ENCODE assay signal across 20 mouse cellular contexts in genomic region chr9:86789186-86789585, GRCm38 (mm10). TPM values are rescaled to one million over a fixed set of nuclear protein-coding genes. Genes with fewer than 3 reads are reported as not detected.
A peak's percentile ranks its signal among the peaks of the same experiment; 100 is the strongest.
DNase-seq lines count a peak whose midpoint lies in the region; ATAC-seq and TF ChIP-seq lines count a peak whose summit lies in the region.
"Had no signal": no experiment of that assay in that cellular context is flagged by ENCODE, and none has a peak within 500 bp of the region (broad histone marks: within the 10 kb centered on the region; RNA-seq: fewer than 3 reads in every experiment).

No protein-coding gene starts in this region.

- 61% methylated on average over 6 of the region's 6 CpGs for WGBS in kidney, adult 2 months
- WGBS in kidney, embryonic 15.5 days = 79% methylated on average over 6 of the region's 6 CpGs

- ATAC-seq in kidney, embryonic 15.5 days (replicated peaks; ENCODE audit: low FRiP score) = no peak
- ATAC-seq: forebrain, embryonic 16.5 days; hindbrain, embryonic 16.5 days; inflammation-experienced regulatory T-cells, adult 6 months; intestine, postnatal 0 days had no signal

- no peaks in the 10 kb centered on the region for H3K27me3 ChIP-seq in kidney, adult 2 months (replicated peaks; ENCODE audit: control insufficient read depth, insufficient read depth, low read length)
- H3K27me3 ChIP-seq in kidney, embryonic 15.5 days = no peaks in the 10 kb centered on the region
- H3K27me3 ChIP-seq: forebrain, embryonic 12.5 days; heart, embryonic 13.5 days; hindbrain, embryonic 12.5 days had no signal

- H3K36me3 ChIP-seq in kidney, adult 2 months (ENCODE audit: control insufficient read depth, insufficient read depth, low read length) = no peaks in the 10 kb centered on the region
- H3K36me3 ChIP-seq in kidney, embryonic 15.5 days = no peaks in the 10 kb centered on the region
- H3K36me3 ChIP-seq: embryonic facial prominence, embryonic 12.5 days; forebrain, embryonic 12.5 days had no signal

- H3K4me2 ChIP-seq in kidney, embryonic 15.5 days = no peak overlapping the region
- H3K4me2 ChIP-seq: embryonic facial prominence, embryonic 12.5 days; forebrain, embryonic 12.5 days; heart, embryonic 13.5 days; hindbrain, embryonic 12.5 days had no signal

- TF ChIP-seq CTCF in kidney, adult 2 months (conservative IDR thresholded peaks at IDR 0.05; ENCODE audit: insufficient read depth, insufficient read length, low read depth, low read length) = no peak

- H3K9me3 ChIP-seq in kidney, embryonic 15.5 days (replicated peaks) = no peaks in the 10 kb centered on the region
- H3K9me3 ChIP-seq: embryonic facial prominence, embryonic 12.5 days; forebrain, embryonic 12.5 days; heart, embryonic 13.5 days; hindbrain, embryonic 12.5 days had no signal

- no peak overlapping the region for H3K27ac ChIP-seq in kidney, adult 2 months (ENCODE audit: insufficient read depth, low read depth, low read length)
- no peak overlapping the region for H3K27ac ChIP-seq in kidney, embryonic 15.5 days
- H3K27ac ChIP-seq: embryonic facial prominence, embryonic 12.5 days; forebrain, embryonic 12.5 days; gastrocnemius, adult 2 months; heart, embryonic 13.5 days; hindbrain, embryonic 12.5 days had no signal

- peak; percentile 27 for DNase-seq in adrenal gland, adult 8-10 months
- DNase-seq in adrenal gland, postnatal 25 days = no peak
- peak; percentile 19 for DNase-seq in kidney, adult 2 months
- peak; percentile 65 for DNase-seq in 3T3-L1 (ENCODE audit: low read depth, low spot score)
- peak; percentile 49 for DNase-seq in brain, adult 2 months (ENCODE audit: low read depth, low spot score)
- DNase-seq in embryo, embryonic 9.5 days (ENCODE audit: extremely low spot score) = no peak
- DNase-seq: cerebellum, postnatal 10 days; gastrocnemius, adult 2 months; gastrocnemius, postnatal 25 days; heart, postnatal 4 days had no signal

- no peak overlapping the region for H3K9ac ChIP-seq in kidney, embryonic 15.5 days
- H3K9ac ChIP-seq: embryonic facial prominence, embryonic 12.5 days; forebrain, embryonic 12.5 days; heart, embryonic 13.5 days; hindbrain, embryonic 12.5 days had no signal

- no peak for TF ChIP-seq POLR2A in kidney, adult 2 months (IDR thresholded peaks at IDR 0.05; ENCODE audit: low read depth, low read length)

- no peak overlapping the region for H3K4me3 ChIP-seq in kidney, adult 2 months (ENCODE audit: insufficient read depth, low read depth, low read length)
- H3K4me3 ChIP-seq in kidney, embryonic 15.5 days (replicated peaks) = no peak overlapping the region
- H3K4me3 ChIP-seq: embryonic facial prominence, embryonic 12.5 days; forebrain, embryonic 12.5 days; gastrocnemius, adult 2 months; heart, embryonic 13.5 days; hindbrain, embryonic 12.5 days had no signal

- H3K4me1 ChIP-seq in kidney, adult 2 months (ENCODE audit: control insufficient read depth, insufficient read depth, low read length) = no peaks in the 10 kb centered on the region
- H3K4me1 ChIP-seq in kidney, embryonic 15.5 days = no peaks in the 10 kb centered on the region
- H3K4me1 ChIP-seq: embryonic facial prominence, embryonic 12.5 days; forebrain, embryonic 12.5 days; hindbrain, embryonic 12.5 days had no signal

RNA-seq across cellular contexts. Expression of gene Prss35, which starts 45.7 kb away (rescaled TPM):
- 100 to 1,000 TPM; 111 to 703 (median 400) TPM for total RNA-seq in adrenal gland, adult 8-10 months (2022)
- 181 and 236 TPM in 2 replicates for total RNA-seq in adrenal gland, postnatal 25 days (2021)
- polyA plus RNA-seq in kidney, adult 2 months (2012; rRNA removed) = 0.20 and 0.87 TPM in 2 replicates
- 9.7 and 12.2 TPM in 2 replicates for polyA plus RNA-seq in kidney, embryonic 15.5 days (2015; fragmentation: Nextera tagmentation; extraction: Ambion mirVana)
- total RNA-seq: granulocyte monocyte progenitor cell, adult 5-6 weeks had no signal
- polyA plus RNA-seq: inflammation-experienced regulatory T-cells, adult 6 months had no signal

Comparison
In these comparisons a context has a peak if more than half of its experiments do, and no peak if none do; other contexts are left out.
1. DNase-seq: peak in adrenal gland, adult 8-10 months (single experiment), kidney, adult 2 months (single experiment), 3T3-L1 (single experiment) and brain, adult 2 months (single experiment); none in adrenal gland, postnatal 25 days (single experiment) and embryo, embryonic 9.5 days (single experiment).